Mouse (Mus musculus) gastrocnemius, postnatal 10 days (tissue): ENCODE measurements at regions not wholly inside any gene's neighbourhood (a gene's known extent, or its start where the extent isn't known, plus 50 kb on each side); places are given as distances from the start of the nearest gene placed in this dataset.
"Not testable (repeated sequence)": the region's sequence is repeated elsewhere in the genome, so short reads cannot be mapped to it uniquely, and the experiment has no call there.

Source experiments
- DNase-seq: peaks from one replicate; pipeline ENCODE4 v3.0.0; 2021; ENCODE audit warnings: mixed read lengths

DNA sequence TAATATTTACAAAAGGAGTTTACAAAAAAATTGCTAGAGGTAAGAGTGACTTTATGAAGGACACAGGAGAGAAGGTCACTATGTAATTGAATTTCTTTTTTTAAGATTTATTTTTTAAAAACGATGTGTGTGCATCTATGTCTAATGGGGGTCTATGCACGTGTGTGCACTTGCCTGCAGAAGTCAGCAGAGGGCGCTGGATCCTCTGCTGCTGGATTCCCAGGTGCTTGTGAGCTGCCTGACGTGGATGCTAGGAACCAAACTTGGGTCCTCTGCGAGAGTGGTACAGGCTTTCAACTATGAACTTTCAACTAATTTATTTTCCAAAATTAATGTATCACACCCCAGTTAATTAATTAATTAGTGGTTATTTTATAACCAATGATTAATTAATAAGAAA, 85.0 kb downstream of the Glrx3 start:
- DNase-seq, result no peak

DNA sequence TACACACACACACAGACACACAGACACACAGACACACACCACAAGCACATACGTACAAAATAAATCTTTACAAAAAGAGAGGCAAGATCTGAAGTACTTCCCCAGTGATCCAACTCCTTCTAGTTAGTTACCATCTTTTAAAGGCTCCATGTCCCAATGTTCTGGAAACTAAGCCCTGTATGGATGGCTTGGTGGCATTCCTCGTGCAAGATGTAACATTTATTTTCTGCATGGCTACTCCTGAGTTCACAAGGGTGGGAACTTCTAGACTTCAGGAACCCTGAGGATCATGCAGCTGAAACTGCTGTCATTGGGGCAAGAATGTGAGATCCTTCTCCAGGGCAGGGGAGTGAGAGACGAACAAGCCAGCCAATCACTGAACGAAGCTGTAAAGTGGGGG, 96.1 kb downstream of the Glrx3 start:
- DNase-seq, result no peak

DNA sequence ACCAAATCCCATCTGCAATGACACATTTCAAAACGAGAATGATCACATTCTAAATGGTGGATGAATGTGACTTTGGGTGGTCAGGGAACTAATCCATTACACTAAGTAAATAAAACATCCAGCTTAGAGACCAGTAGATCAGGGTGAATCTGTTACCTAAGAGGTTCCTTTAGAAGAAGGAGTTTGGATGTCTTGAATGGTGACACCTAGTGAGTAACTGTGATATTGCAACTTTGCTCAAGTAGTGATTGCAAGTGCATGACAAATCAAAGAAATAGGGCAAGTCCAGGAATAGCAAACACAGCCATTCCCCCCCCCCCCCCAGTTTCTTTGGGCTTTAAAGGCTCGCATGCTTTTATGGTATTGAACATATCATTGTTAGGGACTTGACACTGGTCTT, 112.6 kb downstream of the Glrx3 start:
- DNase-seq, result no peak

DNA sequence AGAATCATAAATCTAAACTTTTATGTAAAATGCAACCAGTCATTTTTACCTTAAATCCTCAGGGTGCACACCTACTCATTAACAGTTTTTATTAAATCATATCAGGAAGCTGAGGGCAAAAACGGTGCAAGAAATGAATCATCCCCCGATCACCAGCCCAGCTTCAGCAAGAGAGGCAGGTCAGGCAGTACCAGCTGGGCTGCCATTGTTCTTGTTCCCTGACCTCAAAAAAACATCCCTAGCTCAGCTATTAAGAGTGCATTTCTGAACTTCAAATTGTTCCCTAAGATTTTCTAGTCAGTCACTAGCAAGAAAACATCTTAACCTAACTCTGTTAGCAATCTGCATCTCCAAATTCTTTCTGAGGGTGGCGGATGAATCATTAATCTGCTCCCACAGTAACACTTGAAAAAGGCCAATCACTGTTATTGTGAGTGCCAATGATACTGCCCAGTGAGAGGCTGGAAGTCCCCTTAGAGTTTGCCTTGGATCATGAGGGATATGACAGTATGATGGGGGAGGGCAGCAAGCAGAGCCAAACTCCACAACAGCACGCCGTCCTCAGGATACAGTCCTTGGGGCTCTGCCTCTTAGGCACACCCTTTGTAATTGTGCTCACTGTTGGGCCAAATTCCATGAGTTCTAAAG, 115.3 kb downstream of the Glrx3 start:
- no peak for DNase-seq

DNA sequence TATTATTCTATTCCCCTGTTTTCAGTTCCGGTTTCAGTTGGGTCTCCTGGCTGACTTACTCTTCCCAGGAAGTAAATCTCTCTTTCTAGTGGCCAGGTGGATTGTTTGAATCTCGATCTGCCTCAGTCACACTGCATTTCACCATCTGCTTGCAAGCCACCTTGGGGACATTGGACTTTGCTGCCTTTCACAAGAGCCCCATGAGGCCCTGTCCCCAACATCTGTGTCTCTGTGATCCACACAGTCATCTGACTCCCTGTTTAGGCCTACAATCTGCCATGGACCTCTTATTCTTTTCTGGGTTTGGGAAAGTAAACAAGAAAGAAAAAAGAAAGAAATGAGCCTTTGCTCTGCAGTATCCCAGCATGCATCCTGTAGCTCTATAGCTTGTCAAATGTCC, 118.1 kb downstream of the Glrx3 start:
- no peak for DNase-seq

GRCm38 (mm10) chr7:137557439-137557838, 120.0 kb downstream of the Glrx3 start:
- no peak for DNase-seq

DNA sequence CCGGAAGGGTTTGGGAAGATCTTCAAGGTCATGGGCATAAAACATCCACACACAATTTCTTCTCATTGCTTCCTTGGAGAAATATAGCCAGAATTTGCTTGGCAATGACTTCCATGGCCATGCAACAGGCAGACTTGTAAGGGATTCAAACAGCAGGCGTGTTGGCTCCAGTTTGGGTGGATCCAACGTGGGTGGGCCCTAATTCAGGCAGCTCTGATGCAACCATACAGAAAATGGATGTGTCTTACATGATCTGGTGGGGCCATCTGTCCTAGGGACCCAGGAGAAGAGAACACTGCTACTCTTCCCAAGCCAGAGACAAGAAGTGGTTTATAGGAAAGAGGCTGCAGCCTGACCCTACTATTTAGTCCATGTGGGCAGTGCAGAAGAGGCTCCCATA, 121.5 kb downstream of the Glrx3 start:
- no peak for DNase-seq

- DNase-seq, result no peak
Measured at GRCm38 (mm10) chr7:137570199-137570598, 132.8 kb downstream of the Glrx3 start.

- DNase-seq, result no peak
Measured at GRCm38 (mm10) chr7:137575491-137575890, 138.1 kb downstream of the Glrx3 start.

DNA sequence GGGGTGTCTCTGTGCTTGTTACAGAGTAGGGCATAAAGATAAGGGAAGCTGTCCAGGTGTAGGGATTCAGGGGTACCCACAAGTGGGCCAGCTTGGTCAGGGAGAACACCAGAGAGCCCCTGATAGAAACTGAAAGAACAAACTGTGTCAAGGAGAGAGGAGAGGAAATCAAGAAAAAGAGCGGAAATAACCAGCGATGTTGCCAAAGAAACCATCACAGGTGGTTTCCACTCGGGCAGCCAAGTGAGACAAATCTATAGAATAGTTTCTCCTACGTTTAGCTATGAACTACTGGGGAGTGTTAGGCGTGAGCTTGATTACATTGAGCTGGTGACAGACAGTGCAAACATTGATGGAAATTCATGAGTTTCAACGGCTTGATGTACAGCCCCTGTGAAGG, 138.8 kb downstream of the Glrx3 start:
- DNase-seq, result no peak

DNA sequence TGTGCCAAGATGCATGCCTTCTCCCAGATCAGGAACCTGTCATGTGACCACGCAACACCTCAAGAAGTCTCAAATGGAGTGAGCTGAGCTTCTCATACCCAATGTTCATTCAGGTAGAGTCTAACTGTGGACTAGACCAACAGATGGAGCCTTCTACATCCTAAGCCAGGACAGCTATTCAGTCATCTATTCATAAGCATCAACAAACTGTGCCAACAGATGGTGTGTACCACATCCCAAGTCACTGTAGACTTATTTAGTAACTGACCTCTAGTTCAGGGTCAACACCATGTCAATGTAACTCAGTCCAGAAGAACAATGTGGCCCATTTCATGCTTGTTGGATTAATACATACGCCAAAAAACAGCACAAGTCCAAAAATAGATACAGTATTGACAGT, 146.1 kb downstream of the Glrx3 start:
- no peak for DNase-seq

- not testable (repeated sequence) for DNase-seq
Measured at GRCm38 (mm10) chr7:137584916-137585315, 147.5 kb downstream of the Glrx3 start.

- DNase-seq, result peak; percentile 33
Measured at GRCm38 (mm10) chr7:137593570-137593969, 156.2 kb downstream of the Glrx3 start.

DNA sequence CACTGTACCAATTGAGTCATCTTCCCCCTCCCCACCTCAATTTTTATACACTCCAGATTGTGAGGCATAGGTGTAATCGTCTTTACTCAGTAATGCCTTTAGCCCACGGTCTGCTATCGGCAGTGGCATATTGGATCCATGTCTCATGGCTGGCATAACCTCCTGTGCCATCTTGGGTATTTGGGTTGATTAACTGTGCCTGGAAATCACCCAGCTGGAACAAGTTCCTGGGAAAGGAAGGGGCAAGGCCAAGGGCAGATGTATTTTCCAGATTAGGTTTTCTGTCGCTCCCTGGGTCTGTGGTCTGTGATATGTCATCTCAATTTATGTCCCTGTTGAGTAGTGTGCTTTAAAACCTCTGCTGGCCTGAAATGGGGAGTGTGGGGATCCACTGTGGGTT, 158.2 kb downstream of the Glrx3 start:
- no peak for DNase-seq

GRCm38 (mm10) chr7:137596161-137596560, 158.7 kb downstream of the Glrx3 start:
- no peak for DNase-seq

DNA sequence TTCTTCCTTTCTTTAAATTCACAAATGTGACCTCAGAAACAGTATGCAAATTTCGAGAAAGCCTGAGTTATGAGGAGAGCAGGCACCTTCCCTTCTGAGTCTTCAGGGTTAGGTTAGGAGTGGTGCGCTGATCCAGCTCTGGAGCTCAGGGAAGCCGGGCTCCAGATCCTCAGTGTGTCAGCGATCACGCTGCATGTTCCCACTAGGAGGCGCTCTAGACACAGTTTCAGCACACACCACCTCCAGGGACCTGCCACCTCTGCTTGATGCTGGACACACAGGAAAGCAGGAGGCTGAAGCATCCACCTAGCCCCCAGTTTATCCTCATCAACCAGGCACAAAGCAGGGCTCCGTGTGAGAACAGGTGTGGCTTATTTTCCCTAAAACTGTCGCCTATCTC, 165.6 kb downstream of the Glrx3 start:
- DNase-seq, result peak; percentile 76

DNA sequence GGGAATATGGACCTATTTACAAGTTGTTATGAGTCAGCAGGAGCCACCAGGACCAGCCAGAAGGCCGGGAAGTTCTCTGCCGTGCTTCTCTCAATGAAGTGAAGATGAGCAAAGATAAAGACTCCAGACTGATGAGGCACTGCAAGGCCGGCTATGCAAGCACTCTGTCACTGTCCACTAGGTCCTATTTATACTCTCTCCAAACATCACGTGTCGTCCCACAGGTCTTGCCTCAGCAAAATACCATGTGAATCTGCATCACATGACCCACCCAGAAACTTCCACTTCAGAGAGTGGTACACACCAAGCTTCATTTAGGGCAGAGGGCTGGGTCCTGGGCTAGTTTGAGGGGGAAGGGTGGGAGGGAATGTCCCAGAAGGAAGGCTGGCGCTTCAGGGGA, 172.3 kb downstream of the Glrx3 start:
- DNase-seq, result no peak

DNA sequence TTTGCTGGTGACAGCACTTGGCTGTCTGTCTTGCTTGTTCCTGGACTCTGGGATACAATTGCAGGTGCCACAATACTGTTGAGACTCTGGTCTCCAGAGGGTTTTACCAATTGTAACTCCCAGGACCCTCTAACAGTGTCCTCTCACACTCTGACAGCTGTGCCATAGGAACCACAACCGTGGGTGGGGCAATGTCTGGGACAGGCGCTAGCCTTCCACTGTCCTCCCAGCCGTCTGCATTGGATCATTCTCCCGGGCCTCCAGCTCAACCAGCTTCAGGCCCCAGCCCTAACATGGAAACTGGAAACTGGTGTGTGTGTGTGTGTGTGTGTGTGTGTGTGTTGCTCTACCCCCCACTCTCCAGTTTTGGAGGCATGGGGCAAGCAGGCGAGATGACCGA, 173.9 kb downstream of the Glrx3 start:
- no peak for DNase-seq

- peak; percentile 42 for DNase-seq
Measured at GRCm38 (mm10) chr7:137611891-137612522, 174.6 kb downstream of the Glrx3 start.

GRCm38 (mm10) chr7:137618406-137619133, 181.2 kb downstream of the Glrx3 start:
- no peak for DNase-seq

DNA sequence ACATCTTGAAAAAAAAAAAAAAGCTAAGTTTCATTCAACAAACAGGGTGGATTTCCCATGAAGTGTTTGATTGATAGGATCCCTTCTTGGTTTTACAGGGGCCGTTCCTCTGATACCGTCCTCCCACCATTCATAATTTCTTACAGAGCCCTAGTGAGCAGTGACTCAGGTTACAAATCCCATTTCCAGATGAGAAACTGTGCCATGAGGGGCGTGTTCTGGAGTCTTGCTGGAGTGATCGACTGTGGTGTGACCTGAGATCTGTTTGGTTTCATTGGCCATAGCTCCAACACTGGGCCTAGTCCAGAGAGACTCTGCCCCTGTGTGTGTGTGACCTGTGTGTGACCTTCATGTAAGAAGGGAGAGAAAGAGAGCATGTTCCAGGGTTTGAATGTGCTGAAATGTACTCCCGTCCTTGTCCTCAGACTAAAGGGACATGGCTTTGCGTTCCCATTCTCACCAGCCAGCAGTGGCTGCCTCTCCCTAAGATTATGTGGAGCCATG, 181.9 kb downstream of the Glrx3 start:
- no peak for DNase-seq

GRCm38 (mm10) chr7:137628266-137628665, 190.9 kb downstream of the Glrx3 start:
- DNase-seq, result no peak

GRCm38 (mm10) chr7:137629540-137629939, 192.1 kb downstream of the Glrx3 start:
- DNase-seq, result no peak

DNA sequence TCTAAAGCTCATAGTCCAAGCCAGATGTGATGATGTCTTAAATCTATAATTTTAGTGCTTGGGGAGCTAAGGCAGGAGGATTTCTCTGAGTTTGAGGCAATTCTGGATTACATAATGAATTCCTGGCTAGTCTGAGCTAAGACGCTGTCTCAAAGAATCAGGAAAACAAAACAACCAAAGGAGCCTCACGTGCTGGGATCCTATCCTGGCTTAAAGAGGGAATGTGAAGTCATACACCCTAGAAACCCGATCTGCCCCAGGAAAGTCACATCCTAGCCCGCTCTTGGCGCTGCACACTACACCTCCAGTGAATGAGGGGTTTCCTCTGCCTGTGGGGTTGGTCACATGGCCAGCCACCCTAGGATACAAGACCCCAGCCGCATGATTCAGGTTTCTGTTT, 211.2 kb downstream of the Glrx3 start:
- DNase-seq, result no peak
